Mouse (Mus musculus) E14TG2a.4 (cell line): ENCODE data around the gene Klrb1f.

Experiments used
- CTCF ChIP-seq: conservative IDR thresholded peaks from 2 replicates; pipeline ENCODE4 v1.5.1; 2014; ENCODE audit warnings: low read length
- NANOG ChIP-seq: IDR thresholded peaks from 2 replicates; pipeline ENCODE4 v1.6.1; 2014; ENCODE audit warnings: borderline replicate concordance, low read length, mixed read lengths
- POU5F1 ChIP-seq: IDR thresholded peaks from 2 replicates; pipeline ENCODE4 v1.6.1; 2014; ENCODE audit warnings: low read length, borderline replicate concordance

DNA sequence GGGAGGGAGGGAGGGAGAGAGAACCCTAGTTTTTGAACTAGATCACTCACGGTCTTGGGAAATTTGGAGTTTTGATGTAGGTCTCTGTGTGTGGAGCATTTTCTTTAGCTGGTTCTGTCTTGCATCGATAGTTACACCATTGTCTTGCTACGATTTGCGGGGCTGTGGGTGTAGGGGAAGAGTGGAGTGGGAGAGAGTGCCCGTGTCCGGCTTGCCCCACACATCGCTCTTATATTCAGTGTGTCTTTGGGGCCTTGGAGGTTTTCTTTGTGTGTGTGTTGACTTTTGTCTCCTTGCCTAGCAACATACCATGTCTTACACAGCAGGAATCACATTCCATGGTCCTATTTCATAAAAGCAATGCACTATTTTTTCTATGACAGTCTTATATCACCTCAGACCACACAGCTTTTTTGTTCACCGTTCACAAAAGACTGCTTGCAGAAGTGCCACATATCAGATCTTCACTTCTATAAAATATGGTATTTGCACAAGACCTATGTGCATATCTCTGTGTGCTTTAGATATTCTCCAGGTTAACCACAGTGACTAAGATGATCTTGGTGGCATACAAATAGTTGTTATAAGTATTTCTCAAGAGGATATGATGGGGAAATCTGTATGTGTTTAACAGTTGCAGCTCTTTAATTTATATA lies 4.0 kb downstream of the Klrb1f start:
- TF ChIP-seq CTCF, result no peak
- no peak for TF ChIP-seq NANOG
- no peak for TF ChIP-seq POU5F1
